Mouse (Mus musculus): ENCODE measurements at regions not wholly inside any gene's neighbourhood (a gene's known extent, or its start where the extent isn't known, plus 50 kb on each side); places are given as distances from the start of the nearest gene placed in this dataset.
A peak's percentile ranks its signal among the peaks of the same experiment; 100 is the strongest.

DNA sequence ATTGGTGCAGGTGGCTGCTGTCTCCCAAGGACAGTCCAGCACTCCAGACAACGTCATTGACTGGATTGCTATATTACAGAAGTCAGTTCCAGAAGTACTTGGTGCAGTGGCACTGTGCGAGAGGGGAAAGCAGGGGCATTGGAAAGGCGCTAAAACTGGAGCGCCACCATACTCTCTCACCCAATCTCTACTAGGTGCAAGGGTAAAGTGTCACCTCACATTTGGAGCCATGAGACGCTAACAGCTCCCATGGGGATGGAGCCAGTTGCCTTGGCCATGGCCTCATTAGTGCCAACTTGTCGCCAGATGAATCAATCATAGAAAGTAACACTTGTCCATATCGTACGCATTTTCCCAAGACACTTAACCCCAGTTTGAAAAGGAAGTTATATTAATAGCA lies 1617.2 kb upstream of the Gulo start:
- H3K36me3 ChIP-seq (replicated peaks), result no peaks in the 10 kb centered on the region
- no peak for DNase-seq (ENCODE audit: low spot score)
- H3K27ac ChIP-seq (replicated peaks), result no peak overlapping the region
- 90% methylated on average over 8 of the region's 8 CpGs for WGBS
- H3K4me1 ChIP-seq, result peaks cover 23% of the 10 kb centered on the region
- H3K27me3 ChIP-seq (replicated peaks; ENCODE audit: low read depth, poor library complexity, severe bottlenecking), result peaks cover 12% of the 10 kb centered on the region
- no peak overlapping the region for H3K4me3 ChIP-seq
- H3K9me3 ChIP-seq, result no peaks in the 10 kb centered on the region

DNA sequence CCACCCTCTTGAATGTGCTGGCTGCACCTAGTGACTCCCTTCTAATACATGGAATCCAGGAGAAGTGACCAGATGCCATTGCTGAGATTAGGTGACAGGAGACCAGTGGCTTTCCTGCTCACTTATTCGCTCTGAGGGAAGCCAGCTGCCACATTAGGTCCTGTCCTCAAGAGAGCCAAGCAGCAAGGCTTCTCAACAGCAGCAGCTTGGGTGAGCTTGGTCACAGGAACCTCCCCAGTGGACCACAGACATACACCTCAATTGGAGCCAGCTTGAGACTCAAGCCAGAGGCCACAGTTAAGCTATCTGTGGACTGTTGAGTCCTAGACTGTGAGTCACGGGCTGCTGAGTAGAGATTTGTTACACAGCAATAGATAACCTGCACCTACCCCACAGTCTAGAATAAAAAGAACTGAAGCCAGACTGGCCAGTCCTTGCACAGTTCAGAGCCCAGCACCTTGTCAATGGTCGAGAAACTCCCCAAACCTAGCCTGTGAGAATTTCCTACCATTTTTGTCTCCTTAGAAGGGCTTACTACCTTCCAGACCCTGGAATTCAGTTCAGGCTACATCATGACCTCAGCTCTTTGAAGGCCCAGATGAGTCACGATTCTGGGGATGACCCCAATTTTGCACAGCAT lies 1615.0 kb upstream of the Gulo start:
- H3K4me3 ChIP-seq, result no peak overlapping the region
- H3K4me1 ChIP-seq, result peaks cover 32% of the 10 kb centered on the region
- WGBS, result 78% methylated on average over 4 of the region's 4 CpGs
- no peaks in the 10 kb centered on the region for H3K9me3 ChIP-seq
- H3K27ac ChIP-seq (replicated peaks), result no peak overlapping the region; the same call in 1 of the 2 replicates
- peaks cover 19% of the 10 kb centered on the region for H3K27me3 ChIP-seq (replicated peaks; ENCODE audit: low read depth, poor library complexity, severe bottlenecking)
- no peaks in the 10 kb centered on the region for H3K36me3 ChIP-seq (replicated peaks)
- DNase-seq (ENCODE audit: low spot score), result no peak

DNA sequence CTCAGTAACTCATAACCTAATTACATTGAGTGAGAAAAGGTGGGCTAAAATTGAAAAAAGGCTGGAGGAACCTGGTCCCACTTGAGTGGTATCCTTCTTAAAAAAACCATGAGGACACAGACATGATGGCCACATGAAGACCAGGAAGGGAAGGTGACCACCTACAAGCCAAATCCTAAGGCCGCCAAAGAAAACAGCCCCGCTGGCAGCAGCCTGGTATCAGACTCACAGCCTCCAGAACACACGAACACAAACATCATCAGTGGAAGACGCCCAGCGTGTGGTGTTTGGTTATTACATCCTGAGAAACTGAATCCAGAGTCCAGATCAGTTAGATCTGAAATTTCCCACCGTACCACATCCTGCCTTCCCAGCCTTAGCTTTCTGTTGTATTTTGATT lies 1613.9 kb upstream of the Gulo start:
- Histone ChIP-seq H3K9me3 (no peaks in the 10 kb centered on the region), H3K4me1 (peaks cover 32% of the 10 kb centered on the region), H3K27me3 (replicated peaks; ENCODE audit: low read depth, poor library complexity, severe bottlenecking) (peaks cover 27% of the 10 kb centered on the region), H3K4me3 (no peak overlapping the region), H3K36me3 (replicated peaks) (no peaks in the 10 kb centered on the region), H3K27ac (replicated peaks) (no peak overlapping the region)
- WGBS, result 86% methylated on average over 6 of the region's 6 CpGs
- no peak for DNase-seq (ENCODE audit: low spot score)

DNA sequence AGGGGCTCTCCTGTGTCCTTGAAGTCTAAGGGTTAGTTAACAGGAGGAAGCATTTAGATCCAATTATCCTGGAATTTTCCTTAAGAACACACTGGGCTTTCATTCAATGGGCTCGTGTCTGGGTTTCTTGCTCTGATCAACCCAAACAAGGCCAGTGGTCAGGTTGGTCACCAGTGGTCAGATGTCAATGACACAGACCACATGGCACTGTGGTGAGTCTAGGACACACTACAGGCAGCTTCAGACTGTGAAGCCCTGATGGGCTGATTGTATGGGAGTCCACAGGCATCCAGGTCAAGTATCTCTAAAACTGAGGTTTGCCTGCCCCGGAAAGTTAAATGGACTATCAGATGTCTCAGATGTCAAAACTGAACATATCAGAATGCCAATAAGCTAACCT lies 1612.5 kb upstream of the Gulo start:
- H3K4me1 ChIP-seq, result peaks cover 42% of the 10 kb centered on the region
- peak; percentile 56 for DNase-seq (ENCODE audit: low spot score)
- no peak overlapping the region; the same call in 1 of the 2 replicates for H3K4me3 ChIP-seq
- H3K36me3 ChIP-seq (replicated peaks), result no peaks in the 10 kb centered on the region
- H3K27me3 ChIP-seq (replicated peaks; ENCODE audit: low read depth, poor library complexity, severe bottlenecking), result peaks cover 41% of the 10 kb centered on the region
- no peaks in the 10 kb centered on the region for H3K9me3 ChIP-seq
- 15% methylated on average over 2 of the region's 2 CpGs for WGBS
- no peak overlapping the region; the same call in 1 of the 2 replicates for H3K27ac ChIP-seq (replicated peaks)

DNA sequence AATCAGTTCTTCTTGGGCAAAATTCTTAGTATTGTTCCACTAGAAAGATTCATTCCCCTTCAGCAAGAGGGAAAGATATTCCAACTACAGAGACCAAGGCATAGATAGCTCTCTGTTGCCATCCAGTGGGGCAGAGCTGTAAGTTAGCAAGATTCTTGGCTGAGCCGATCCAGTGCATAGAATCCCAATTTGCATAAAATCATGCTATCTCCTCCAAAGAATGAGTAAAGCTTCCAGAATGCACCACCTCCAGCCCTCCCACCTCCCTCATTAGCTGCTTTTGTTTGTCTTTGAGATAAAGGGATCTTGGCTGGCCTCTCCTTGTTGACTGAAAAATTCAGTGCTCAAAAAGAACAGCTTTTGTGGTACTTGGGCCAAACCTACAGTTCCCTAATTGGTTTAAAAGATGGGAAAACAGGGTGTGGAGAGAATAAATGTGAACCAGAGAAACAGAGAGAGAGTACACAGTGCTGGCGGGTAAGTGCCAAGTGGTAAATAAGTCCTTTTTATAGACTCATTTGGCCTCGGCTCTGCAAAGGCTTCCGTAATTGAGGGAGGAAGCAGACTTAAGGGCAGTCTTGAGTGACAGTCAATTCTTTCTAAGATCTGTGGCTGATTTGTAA lies 1612.0 kb upstream of the Gulo start:
- H3K4me3 ChIP-seq, result no peak overlapping the region; the same call in 1 of the 2 replicates
- no peaks in the 10 kb centered on the region for H3K9me3 ChIP-seq
- WGBS, result 8% methylated on average over 4 of the region's 4 CpGs
- H3K27ac ChIP-seq (replicated peaks), result no peak overlapping the region
- peaks cover 45% of the 10 kb centered on the region for H3K27me3 ChIP-seq (replicated peaks; ENCODE audit: low read depth, poor library complexity, severe bottlenecking)
- peak; percentile 67 for DNase-seq (ENCODE audit: low spot score)
- H3K4me1 ChIP-seq, result peaks cover 47% of the 10 kb centered on the region
- H3K36me3 ChIP-seq (replicated peaks), result no peaks in the 10 kb centered on the region

DNA sequence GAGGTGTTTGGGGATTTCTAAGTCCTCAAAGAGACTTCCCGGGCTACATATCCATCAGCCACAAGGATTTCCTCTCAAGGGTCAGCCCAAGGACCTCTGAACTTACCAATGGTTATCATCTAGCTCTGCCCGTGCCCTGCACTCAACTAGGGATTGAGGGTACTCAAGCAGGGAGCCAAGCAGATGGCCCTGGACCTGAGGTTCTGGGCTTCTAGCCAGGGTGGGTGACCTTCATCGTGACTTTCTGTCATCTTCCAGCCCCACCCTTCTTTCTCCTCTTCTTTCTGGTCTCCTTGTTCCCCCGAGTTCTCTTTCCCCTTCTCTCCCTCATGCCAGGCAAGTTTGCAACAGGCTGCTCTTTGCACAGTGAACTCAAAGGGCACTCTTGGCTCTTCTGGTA lies 1610.6 kb upstream of the Gulo start:
- Histone ChIP-seq H3K4me1 (peaks cover 60% of the 10 kb centered on the region), H3K4me3 (no peak overlapping the region), H3K9me3 (no peaks in the 10 kb centered on the region), H3K27me3 (replicated peaks; ENCODE audit: low read depth, poor library complexity, severe bottlenecking) (peaks cover 48% of the 10 kb centered on the region), H3K27ac (replicated peaks) (peak overlapping the region; percentile 46), H3K36me3 (replicated peaks) (no peaks in the 10 kb centered on the region)
- DNase-seq (ENCODE audit: low spot score), result no peak
- 80% methylated on average over 4 of the region's 4 CpGs for WGBS

DNA sequence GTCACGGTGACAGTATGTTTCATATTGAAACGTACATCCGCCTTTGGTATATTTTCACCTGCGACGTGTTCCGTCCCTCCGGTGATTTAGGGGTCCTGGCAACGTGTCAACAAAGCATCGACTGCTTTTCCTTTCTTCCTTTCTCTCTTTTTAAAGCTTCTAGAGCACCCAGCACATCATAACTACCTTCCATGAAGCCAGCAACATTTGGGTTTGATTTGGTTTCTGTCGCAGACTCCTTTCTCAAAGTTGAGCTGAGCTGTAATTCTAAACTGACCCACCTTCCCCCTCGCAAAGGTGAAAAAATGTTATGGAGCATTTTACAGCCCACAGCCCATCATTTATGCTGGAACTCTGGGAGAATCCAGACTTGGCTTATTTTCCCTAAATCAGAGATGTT lies 1605.4 kb upstream of the Gulo start:
- Histone ChIP-seq H3K27me3 (replicated peaks; ENCODE audit: low read depth, poor library complexity, severe bottlenecking) (peaks cover 85% of the 10 kb centered on the region), H3K9me3 (no peaks in the 10 kb centered on the region), H3K4me1 (peaks cover 72% of the 10 kb centered on the region), H3K36me3 (replicated peaks) (no peaks in the 10 kb centered on the region), H3K4me3 (no peak overlapping the region), H3K27ac (replicated peaks) (0 out of 2 replicates have a peak overlapping the region, but pooled peaks have one; percentile 44)
- WGBS, result 57% methylated on average over 11 of the region's 11 CpGs
- no peak for DNase-seq (ENCODE audit: low spot score)

DNA sequence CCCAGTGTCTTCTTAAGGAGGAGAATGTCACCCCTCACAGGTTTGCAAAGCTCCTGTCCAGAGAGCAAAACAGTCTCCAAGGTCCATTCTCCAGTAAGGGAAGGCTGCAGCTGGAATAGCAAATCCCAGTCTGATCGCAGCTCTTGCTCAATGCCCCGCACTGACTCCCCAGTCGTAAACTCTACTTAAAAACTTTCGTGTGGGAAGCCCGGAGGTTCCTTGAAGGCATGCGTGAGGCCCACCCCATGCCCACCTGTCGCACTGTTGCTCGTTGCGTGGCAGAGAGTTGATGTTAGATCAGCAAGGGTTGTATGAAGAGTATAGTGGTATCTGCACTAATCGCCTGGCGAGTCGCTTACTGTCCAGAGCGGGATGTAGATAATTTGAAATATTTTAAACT lies 1604.7 kb upstream of the Gulo start:
- peaks cover 84% of the 10 kb centered on the region for H3K27me3 ChIP-seq (replicated peaks; ENCODE audit: low read depth, poor library complexity, severe bottlenecking)
- peak overlapping the region; percentile 44; the same call in 1 of the 2 replicates for H3K27ac ChIP-seq (replicated peaks)
- DNase-seq (ENCODE audit: low spot score), result no peak
- H3K9me3 ChIP-seq, result no peaks in the 10 kb centered on the region
- WGBS, result 72% methylated on average over 13 of the region's 13 CpGs
- peaks cover 74% of the 10 kb centered on the region for H3K4me1 ChIP-seq
- H3K4me3 ChIP-seq, result 0 out of 2 replicates have a peak overlapping the region, but pooled peaks have one; percentile 37
- H3K36me3 ChIP-seq (replicated peaks), result no peaks in the 10 kb centered on the region

DNA sequence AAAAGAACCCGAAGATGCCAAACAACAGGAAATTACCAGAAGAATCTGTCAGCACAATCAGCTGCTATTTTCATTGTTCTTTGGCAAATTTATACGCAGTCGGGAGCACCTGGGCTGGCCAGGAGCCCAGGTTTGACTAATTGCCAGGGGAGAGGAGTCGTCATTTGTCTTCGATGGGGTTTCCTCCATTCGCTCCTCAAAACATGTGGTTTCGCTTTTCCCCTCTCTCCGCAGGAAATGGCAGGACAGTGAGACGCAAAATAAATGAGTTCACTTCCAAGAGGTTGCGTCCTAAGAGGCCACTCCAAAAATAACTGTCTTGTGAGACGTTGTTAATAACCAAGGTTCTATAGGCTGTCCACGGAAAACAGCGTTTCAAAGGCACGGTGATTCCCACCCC lies 1604.2 kb upstream of the Gulo start:
- peak overlapping the region; percentile 37; the same call in 1 of the 2 replicates for H3K4me3 ChIP-seq
- 34% methylated on average over 14 of the region's 14 CpGs for WGBS
- H3K9me3 ChIP-seq, result no peaks in the 10 kb centered on the region
- H3K27me3 ChIP-seq (replicated peaks; ENCODE audit: low read depth, poor library complexity, severe bottlenecking), result peaks cover 84% of the 10 kb centered on the region
- peak overlapping the region; percentile 44; the same call in 1 of the 2 replicates for H3K27ac ChIP-seq (replicated peaks)
- H3K36me3 ChIP-seq (replicated peaks), result no peaks in the 10 kb centered on the region
- peaks cover 79% of the 10 kb centered on the region for H3K4me1 ChIP-seq
- no peak for DNase-seq (ENCODE audit: low spot score)

DNA sequence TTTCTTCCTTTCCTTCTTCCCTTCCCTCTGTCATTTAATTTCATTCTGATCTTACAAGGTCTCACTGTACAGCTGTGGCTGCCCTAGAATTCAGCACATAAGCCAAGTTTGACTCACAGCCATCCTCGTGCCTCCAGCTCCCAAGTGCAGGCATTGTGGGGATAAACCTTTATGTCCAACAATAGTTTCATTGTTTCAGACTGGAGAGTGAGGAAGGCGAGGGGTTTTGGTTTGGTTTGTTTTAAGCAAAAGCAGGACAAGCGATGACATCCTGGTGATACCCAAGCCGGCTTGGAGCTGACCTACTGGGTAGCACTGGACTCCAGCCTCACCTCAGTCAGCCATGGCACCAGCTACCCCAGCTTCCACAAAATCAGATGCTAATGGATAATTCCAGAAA lies 1603.5 kb upstream of the Gulo start:
- 21% methylated on average over 4 of the region's 4 CpGs for WGBS
- H3K4me1 ChIP-seq, result peaks cover 83% of the 10 kb centered on the region
- H3K27ac ChIP-seq (replicated peaks), result no peak overlapping the region; the same call in 1 of the 2 replicates
- H3K36me3 ChIP-seq (replicated peaks), result no peaks in the 10 kb centered on the region
- H3K27me3 ChIP-seq (replicated peaks; ENCODE audit: low read depth, poor library complexity, severe bottlenecking), result peaks cover 86% of the 10 kb centered on the region
- H3K9me3 ChIP-seq, result no peaks in the 10 kb centered on the region
- no peak overlapping the region for H3K4me3 ChIP-seq
- DNase-seq (ENCODE audit: low spot score), result no peak

DNA sequence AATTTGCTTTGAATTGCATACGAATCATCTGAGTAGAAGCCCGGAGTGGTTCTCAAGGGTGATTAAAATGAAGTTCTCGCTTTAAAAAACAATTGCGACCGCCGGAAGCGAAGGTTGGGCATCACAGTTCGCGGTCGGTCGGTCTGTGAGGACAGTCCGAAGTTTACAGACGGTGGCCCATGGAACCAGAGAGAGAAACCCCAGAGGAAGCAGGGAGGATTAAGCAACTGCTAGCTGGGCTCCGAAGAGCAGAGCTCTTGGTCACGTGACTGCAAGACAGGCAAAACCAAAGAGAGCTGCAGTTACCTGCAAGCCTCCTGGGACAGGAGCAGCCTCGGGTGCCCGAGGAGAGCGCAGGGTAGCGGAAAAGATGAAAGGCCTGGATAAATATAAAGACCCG lies 1599.3 kb upstream of the Gulo start:
- Histone ChIP-seq H3K4me1 (peaks cover 48% of the 10 kb centered on the region), H3K4me3 (peak overlapping the region; percentile 42), H3K27me3 (replicated peaks; ENCODE audit: low read depth, poor library complexity, severe bottlenecking) (peaks cover 94% of the 10 kb centered on the region), H3K9me3 (no peaks in the 10 kb centered on the region), H3K27ac (replicated peaks) (peak overlapping the region; percentile 24; the same call in 1 of the 2 replicates), H3K36me3 (replicated peaks) (no peaks in the 10 kb centered on the region)
- 17% methylated on average over 20 of the region's 20 CpGs for WGBS
- peak; percentile 45 for DNase-seq (ENCODE audit: low spot score)

DNA sequence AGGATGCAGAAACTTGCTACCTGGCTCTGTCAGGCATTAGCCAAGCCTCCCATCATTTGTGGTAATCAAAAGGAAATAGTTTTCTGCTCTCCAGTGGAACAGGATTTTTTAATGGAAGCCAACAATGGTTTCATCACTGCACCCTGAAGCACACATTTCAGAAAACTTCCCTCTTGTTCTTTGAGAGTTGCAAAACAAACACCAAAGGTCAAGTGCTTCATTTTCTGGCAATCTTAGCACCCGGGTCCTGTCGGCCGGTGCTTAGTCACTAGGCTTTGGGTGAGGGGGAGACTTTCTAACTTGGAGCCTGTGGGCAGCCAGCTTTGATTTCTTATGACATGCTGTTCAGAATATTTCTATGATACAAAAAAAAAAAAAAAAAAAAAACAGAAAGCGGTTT lies 1594.0 kb upstream of the Gulo start:
- peaks cover 15% of the 10 kb centered on the region for H3K4me1 ChIP-seq
- H3K27ac ChIP-seq (replicated peaks), result no peak overlapping the region
- WGBS, result 72% methylated on average over 4 of the region's 4 CpGs
- no peak for DNase-seq (ENCODE audit: low spot score)
- H3K36me3 ChIP-seq (replicated peaks), result no peaks in the 10 kb centered on the region
- no peaks in the 10 kb centered on the region for H3K9me3 ChIP-seq
- H3K27me3 ChIP-seq (replicated peaks; ENCODE audit: low read depth, poor library complexity, severe bottlenecking), result peaks cover 65% of the 10 kb centered on the region
- no peak overlapping the region for H3K4me3 ChIP-seq

DNA sequence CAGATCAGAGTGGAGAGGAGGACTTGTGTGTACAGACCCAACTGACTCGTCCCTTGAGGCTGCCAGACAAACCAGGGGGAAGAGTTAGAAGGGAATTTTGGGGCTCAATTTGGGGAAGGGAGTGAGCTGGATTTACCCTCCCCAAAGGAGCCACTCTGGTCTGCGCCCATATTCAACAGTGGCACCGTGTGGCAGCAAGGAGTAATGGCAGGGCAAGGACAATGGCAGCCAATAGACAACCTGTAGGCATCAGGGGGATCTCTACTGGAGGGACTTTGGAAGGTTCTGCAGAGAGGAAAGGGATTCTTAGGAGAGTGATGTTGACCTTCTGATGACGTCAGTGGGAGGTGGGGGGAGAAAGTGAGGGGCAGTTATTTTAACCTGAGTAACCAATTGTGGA lies 1590.7 kb upstream of the Gulo start:
- Histone ChIP-seq H3K9me3 (no peaks in the 10 kb centered on the region), H3K27ac (replicated peaks) (no peak overlapping the region), H3K27me3 (replicated peaks; ENCODE audit: low read depth, poor library complexity, severe bottlenecking) (peaks cover 36% of the 10 kb centered on the region), H3K4me1 (peaks cover 21% of the 10 kb centered on the region), H3K4me3 (no peak overlapping the region), H3K36me3 (replicated peaks) (no peaks in the 10 kb centered on the region)
- DNase-seq (ENCODE audit: low spot score), result peak; percentile 43
- WGBS, result 30% methylated on average over 4 of the region's 4 CpGs

All from embryonic facial prominence, embryonic 10.5 days (tissue).